In genomic region chr2:8115891-8116290, GRCm38 (mm10) we compare ENCODE assay signal across 25 mouse cellular contexts.
DNase-seq lines count a peak whose midpoint lies in the region; ATAC-seq and TF ChIP-seq lines count a peak whose summit lies in the region.
"Had no signal": no experiment of that assay in that cellular context is flagged by ENCODE, and none has a peak within 500 bp of the region (broad histone marks: within the 10 kb centered on the region; RNA-seq: fewer than 3 reads in every experiment).

No protein-coding gene starts in this region.

- no peaks in the 10 kb centered on the region for H3K4me1 ChIP-seq in hindbrain, postnatal 0 days (ENCODE audit: insufficient read depth, low read length)
- peaks cover 7% of the 10 kb centered on the region for H3K4me1 ChIP-seq in hindbrain, embryonic 10.5 days (replicated peaks)
- H3K4me1 ChIP-seq in kidney, embryonic 16.5 days (ENCODE audit: insufficient read depth, low read length): 0 out of 2 replicates have a peak, but pooled peaks cover 4% of the 10 kb centered on the region
- H3K4me1 ChIP-seq in midbrain, postnatal 0 days (ENCODE audit: insufficient read depth, low read length): no peaks in the 10 kb centered on the region
- H3K4me1 ChIP-seq in midbrain, embryonic 11.5 days (ENCODE audit: control insufficient read depth, insufficient read depth, low read length): no peaks in the 10 kb centered on the region
- H3K4me1 ChIP-seq: embryonic facial prominence, embryonic 10.5 days; embryonic facial prominence, embryonic 13.5 days; forebrain, embryonic 15.5 days; heart, embryonic 12.5 days; heart, embryonic 15.5 days had no signal

- no peak overlapping the region for H3K4me2 ChIP-seq in hindbrain, postnatal 0 days (ENCODE audit: low read depth, low read length)
- H3K4me2 ChIP-seq in kidney, embryonic 16.5 days (replicated peaks; ENCODE audit: low read depth, low read length): no peak overlapping the region
- no peak overlapping the region for H3K4me2 ChIP-seq in midbrain, postnatal 0 days (ENCODE audit: low read depth, low read length, poor library complexity, severe bottlenecking)
- H3K4me2 ChIP-seq in midbrain, embryonic 11.5 days: no peak overlapping the region
- H3K4me2 ChIP-seq: embryonic facial prominence, embryonic 13.5 days; forebrain, embryonic 12.5 days; forebrain, embryonic 15.5 days; heart, embryonic 12.5 days; heart, embryonic 15.5 days; hindbrain, embryonic 14.5 days had no signal

- H3K27ac ChIP-seq in hindbrain, postnatal 0 days: no peak overlapping the region
- no peak overlapping the region for H3K27ac ChIP-seq in hindbrain, embryonic 10.5 days
- no peak overlapping the region for H3K27ac ChIP-seq in kidney, embryonic 16.5 days (ENCODE audit: low read length)
- H3K27ac ChIP-seq in midbrain, postnatal 0 days (ENCODE audit: low read depth, low read length): no peak overlapping the region
- H3K27ac ChIP-seq in midbrain, embryonic 11.5 days (ENCODE audit: low read depth, low read length): no peak overlapping the region
- H3K27ac ChIP-seq: embryonic facial prominence, embryonic 10.5 days; embryonic facial prominence, embryonic 13.5 days; forebrain, embryonic 12.5 days; forebrain, embryonic 15.5 days; heart, embryonic 15.5 days; hindbrain, embryonic 14.5 days had no signal

- H3K27me3 ChIP-seq in hindbrain, postnatal 0 days (ENCODE audit: insufficient read depth, low read length): no peaks in the 10 kb centered on the region
- no peaks in the 10 kb centered on the region for H3K27me3 ChIP-seq in hindbrain, embryonic 10.5 days (ENCODE audit: insufficient read depth, poor library complexity, severe bottlenecking)
- H3K27me3 ChIP-seq in kidney, embryonic 16.5 days (ENCODE audit: insufficient read depth, low read length): no peaks in the 10 kb centered on the region
- no peaks in the 10 kb centered on the region for H3K27me3 ChIP-seq in midbrain, postnatal 0 days (ENCODE audit: insufficient read depth, low read length)
- no peaks in the 10 kb centered on the region for H3K27me3 ChIP-seq in midbrain, embryonic 11.5 days (ENCODE audit: control insufficient read depth, insufficient read depth, low read length)
- H3K27me3 ChIP-seq: embryonic facial prominence, embryonic 13.5 days; forebrain, embryonic 12.5 days; forebrain, embryonic 15.5 days; heart, embryonic 12.5 days; heart, embryonic 15.5 days had no signal

- TF ChIP-seq CTCF in hindbrain, postnatal 0 days (IDR thresholded peaks at IDR 0.05; ENCODE audit: low read depth): no peak
- TF ChIP-seq CTCF in midbrain, postnatal 0 days (IDR thresholded peaks at IDR 0.05): no peak

- H3K9ac ChIP-seq in hindbrain, postnatal 0 days (replicated peaks; ENCODE audit: low read length): no peak overlapping the region
- H3K9ac ChIP-seq in kidney, embryonic 16.5 days (replicated peaks; ENCODE audit: low read length): no peak overlapping the region
- no peak overlapping the region for H3K9ac ChIP-seq in midbrain, postnatal 0 days (replicated peaks; ENCODE audit: low read length, poor library complexity, severe bottlenecking)
- no peak overlapping the region for H3K9ac ChIP-seq in midbrain, embryonic 11.5 days (ENCODE audit: low read length)
- H3K9ac ChIP-seq: embryonic facial prominence, embryonic 13.5 days; forebrain, embryonic 12.5 days; forebrain, embryonic 15.5 days; heart, embryonic 12.5 days; heart, embryonic 15.5 days; hindbrain, embryonic 14.5 days had no signal

- WGBS in hindbrain, postnatal 0 days: 85% methylated on average over 3 of the region's 3 CpGs
- WGBS in hindbrain, embryonic 10.5 days: 88% methylated on average over 3 of the region's 3 CpGs
- 44% methylated on average over 3 of the region's 3 CpGs for WGBS in kidney, embryonic 16.5 days
- WGBS in midbrain, postnatal 0 days: 85% methylated on average over 3 of the region's 3 CpGs
- 89% methylated on average over 3 of the region's 3 CpGs for WGBS in midbrain, embryonic 11.5 days

- peak; percentile 9 for DNase-seq in hindbrain, postnatal 0 days (ENCODE audit: low spot score)
- DNase-seq in hindbrain, embryonic 10.5 days (ENCODE audit: low spot score): no peak
- no peak for DNase-seq in kidney, postnatal 25 days
- DNase-seq in midbrain, postnatal 0 days (ENCODE audit: low spot score): peak; percentile 22
- DNase-seq in midbrain, embryonic 11.5 days (ENCODE audit: low spot score, missing footprints): no peak
- DNase-seq: adrenal gland, adult 2 months; adrenal gland, postnatal 14 days; cerebellum, adult 11-12 months; cerebellum, adult 9-10 months; cerebellum, postnatal 36 days; embryo, embryonic 11 days; gastrocnemius, postnatal 25 days; heart, adult 18-20 months; heart, postnatal 10 days; heart, postnatal 36 days had no signal

- H3K9me3 ChIP-seq in hindbrain, postnatal 0 days (ENCODE audit: low read length): no peaks in the 10 kb centered on the region
- no peaks in the 10 kb centered on the region for H3K9me3 ChIP-seq in hindbrain, embryonic 10.5 days
- no peaks in the 10 kb centered on the region for H3K9me3 ChIP-seq in kidney, embryonic 16.5 days (ENCODE audit: low read length)
- H3K9me3 ChIP-seq in midbrain, postnatal 0 days (ENCODE audit: low read length): no peaks in the 10 kb centered on the region
- no peaks in the 10 kb centered on the region for H3K9me3 ChIP-seq in midbrain, embryonic 11.5 days (ENCODE audit: control insufficient read depth, low read length)
- H3K9me3 ChIP-seq: embryonic facial prominence, embryonic 10.5 days; embryonic facial prominence, embryonic 13.5 days; forebrain, embryonic 12.5 days; forebrain, embryonic 15.5 days; heart, embryonic 12.5 days; heart, embryonic 15.5 days had no signal

- ATAC-seq in hindbrain, postnatal 0 days: no peak
- ATAC-seq in kidney, embryonic 16.5 days (ENCODE audit: low FRiP score, low TSS enrichment): peak; percentile 84; the same call in 1 of the 2 replicates
- no peak for ATAC-seq in midbrain, postnatal 0 days (ENCODE audit: low FRiP score)
- no peak for ATAC-seq in midbrain, embryonic 11.5 days (ENCODE audit: low FRiP score)
- ATAC-seq: CD4-positive, CD25-positive, alpha-beta regulatory T cell, adult 4 months; forebrain, embryonic 15.5 days had no signal

- H3K4me3 ChIP-seq in hindbrain, postnatal 0 days (ENCODE audit: low read length): no peak overlapping the region
- H3K4me3 ChIP-seq in hindbrain, embryonic 10.5 days: no peak overlapping the region
- no peak overlapping the region for H3K4me3 ChIP-seq in kidney, embryonic 16.5 days (ENCODE audit: low read length)
- no peak overlapping the region for H3K4me3 ChIP-seq in midbrain, postnatal 0 days (ENCODE audit: low read depth, low read length)
- H3K4me3 ChIP-seq in midbrain, embryonic 11.5 days (ENCODE audit: low read depth, low read length): no peak overlapping the region
- H3K4me3 ChIP-seq: embryonic facial prominence, embryonic 10.5 days; embryonic facial prominence, embryonic 13.5 days; erythroblast, embryonic 14.5 days; forebrain, embryonic 12.5 days; forebrain, embryonic 15.5 days; heart, embryonic 12.5 days; heart, embryonic 15.5 days had no signal

- H3K36me3 ChIP-seq in hindbrain, postnatal 0 days (ENCODE audit: insufficient read depth, low read length): no peaks in the 10 kb centered on the region
- H3K36me3 ChIP-seq in hindbrain, embryonic 10.5 days: no peaks in the 10 kb centered on the region
- H3K36me3 ChIP-seq in kidney, embryonic 16.5 days (ENCODE audit: insufficient read depth, low read length): no peaks in the 10 kb centered on the region
- H3K36me3 ChIP-seq in midbrain, postnatal 0 days (ENCODE audit: insufficient read depth, low read length): no peaks in the 10 kb centered on the region
- no peaks in the 10 kb centered on the region for H3K36me3 ChIP-seq in midbrain, embryonic 11.5 days (ENCODE audit: control insufficient read depth, insufficient read depth, low read length)
- H3K36me3 ChIP-seq: embryonic facial prominence, embryonic 10.5 days; embryonic facial prominence, embryonic 13.5 days; forebrain, embryonic 12.5 days; forebrain, embryonic 15.5 days; heart, embryonic 12.5 days; heart, embryonic 15.5 days had no signal

Comparison
In these comparisons a context has a peak if more than half of its experiments do, and no peak if none do; other contexts are left out.
1. DNase-seq: peak in hindbrain, postnatal 0 days (single experiment) and midbrain, postnatal 0 days (single experiment); none in hindbrain, embryonic 10.5 days (single experiment), kidney, postnatal 25 days (0 of 2) and midbrain, embryonic 11.5 days (single experiment).